In genomic region chr6:91750976-91751375, GRCm38 (mm10) we compare ENCODE assay signal across 10 mouse cellular contexts.
DNase-seq lines count a peak whose midpoint lies in the region; TF ChIP-seq lines count a peak whose summit lies in the region.
"Had no signal": no experiment of that assay in that cellular context is flagged by ENCODE, and none has a peak within 500 bp of the region (broad histone marks: within the 10 kb centered on the region; RNA-seq: fewer than 3 reads in every experiment).

No protein-coding gene starts in this region.

- TF ChIP-seq CTCF in left cerebral cortex, adult 2 months (IDR thresholded peaks at IDR 0.05): peak; percentile 63

- intact Hi-C loops in left cerebral cortex, adult 2 months (cut with DNase I): no loop called here
- intact Hi-C loops in left cerebral cortex, postnatal 4 days (cut with DNase I): no loop called here

- no peak overlapping the region for H3K4me3 ChIP-seq in left cerebral cortex, adult 2 months
- H3K4me3 ChIP-seq: embryonic facial prominence, embryonic 13.5 days; liver, embryonic 13.5 days had no signal

- no peak overlapping the region for H3K27ac ChIP-seq in left cerebral cortex, adult 2 months
- H3K27ac ChIP-seq: embryonic facial prominence, embryonic 13.5 days; liver, embryonic 13.5 days had no signal

- peak; percentile 30 for DNase-seq in embryo, embryonic 11 days
- DNase-seq in embryo, embryonic 10 days (ENCODE audit: low spot score): no peak
- DNase-seq in left cerebral cortex, adult 2 months (ENCODE audit: extremely low spot score in 1 of 2, low spot score in 2 of 2): no peak
- no peak for DNase-seq in left cerebral cortex, postnatal 4 days
- DNase-seq in R1 (ENCODE audit: low read depth, low spot score): peak; percentile 65
- peak; percentile 43 for DNase-seq in lung, postnatal 36 days
- DNase-seq in urinary bladder, adult 18-20 months (ENCODE audit: low spot score in 2 of 2): no peak
- DNase-seq in adrenal gland, adult 2 months: no peak
- DNase-seq: liver, embryonic 13.5 days had no signal

Comparison
In these comparisons a context has a peak if more than half of its experiments do, and no peak if none do; other contexts are left out.
1. DNase-seq: peak in embryo, embryonic 11 days (single experiment), R1 (single experiment) and lung, postnatal 36 days (single experiment); none in embryo, embryonic 10 days (single experiment), left cerebral cortex, adult 2 months (0 of 2), left cerebral cortex, postnatal 4 days (single experiment), urinary bladder, adult 18-20 months (0 of 2) and adrenal gland, adult 2 months (single experiment).